Mouse (Mus musculus): ENCODE data around the gene 0610010F05Rik. TPM values are rescaled to one million over a fixed set of nuclear protein-coding genes. Genes with fewer than 3 reads are reported as not detected.

0610010F05Rik gene
- polyA plus RNA-seq (2012; fragmentation: generic; extraction: Trizol), result 1 to 10 TPM in 1 of 2 experiments, under 1 TPM in 1; 0.35 to 1.2 TPM

DNA sequence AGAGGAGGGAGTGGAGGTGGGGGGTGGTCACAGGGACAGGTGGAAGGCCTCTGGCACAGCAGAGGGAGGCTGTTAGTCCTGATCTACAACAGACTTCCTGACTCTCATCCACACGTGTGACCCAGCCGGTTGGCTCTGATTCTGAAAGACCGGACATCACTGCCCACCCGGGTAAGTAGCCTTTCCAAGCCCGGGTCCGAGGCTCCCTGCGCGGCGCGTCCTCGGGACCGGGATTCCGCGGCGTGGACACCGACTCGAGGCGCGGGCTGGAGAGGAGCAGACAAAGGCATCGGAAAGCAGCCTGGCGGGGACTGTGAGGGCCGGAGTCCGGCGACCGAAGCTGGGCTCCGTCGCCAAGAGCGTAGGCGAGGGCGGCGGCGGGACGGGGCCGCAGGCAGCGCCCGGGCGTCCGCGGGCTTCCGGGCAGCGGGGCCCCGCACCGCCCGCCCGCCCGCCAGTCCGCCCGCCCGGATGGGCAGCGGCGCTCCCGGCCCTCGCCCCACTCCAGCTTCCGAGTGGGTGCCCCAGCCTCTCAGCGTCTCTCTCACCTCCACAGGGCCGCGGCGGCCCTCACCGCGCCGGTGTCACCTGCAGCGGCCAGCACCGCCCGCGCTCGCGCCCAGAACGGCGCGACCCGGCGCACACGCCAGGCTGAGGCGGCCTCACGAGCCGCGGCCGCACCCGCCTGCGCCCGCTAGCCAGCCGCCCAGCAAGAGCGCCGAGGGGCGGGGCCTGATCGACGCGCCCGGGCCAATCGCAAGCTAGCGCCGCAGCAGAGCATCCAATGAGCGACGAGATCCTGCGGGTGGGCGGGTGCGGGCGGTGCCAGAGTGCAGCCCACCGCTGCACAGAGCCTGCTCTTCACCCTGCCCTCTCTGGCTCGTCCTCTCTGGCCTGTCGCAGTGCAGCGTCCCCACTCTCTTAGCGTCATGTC, at the start of gene 0610010F05Rik:
TSS of gene 0610010F05Rik (minus strand) at position 695 of the 934 bp plus-strand sequence.

DNA sequence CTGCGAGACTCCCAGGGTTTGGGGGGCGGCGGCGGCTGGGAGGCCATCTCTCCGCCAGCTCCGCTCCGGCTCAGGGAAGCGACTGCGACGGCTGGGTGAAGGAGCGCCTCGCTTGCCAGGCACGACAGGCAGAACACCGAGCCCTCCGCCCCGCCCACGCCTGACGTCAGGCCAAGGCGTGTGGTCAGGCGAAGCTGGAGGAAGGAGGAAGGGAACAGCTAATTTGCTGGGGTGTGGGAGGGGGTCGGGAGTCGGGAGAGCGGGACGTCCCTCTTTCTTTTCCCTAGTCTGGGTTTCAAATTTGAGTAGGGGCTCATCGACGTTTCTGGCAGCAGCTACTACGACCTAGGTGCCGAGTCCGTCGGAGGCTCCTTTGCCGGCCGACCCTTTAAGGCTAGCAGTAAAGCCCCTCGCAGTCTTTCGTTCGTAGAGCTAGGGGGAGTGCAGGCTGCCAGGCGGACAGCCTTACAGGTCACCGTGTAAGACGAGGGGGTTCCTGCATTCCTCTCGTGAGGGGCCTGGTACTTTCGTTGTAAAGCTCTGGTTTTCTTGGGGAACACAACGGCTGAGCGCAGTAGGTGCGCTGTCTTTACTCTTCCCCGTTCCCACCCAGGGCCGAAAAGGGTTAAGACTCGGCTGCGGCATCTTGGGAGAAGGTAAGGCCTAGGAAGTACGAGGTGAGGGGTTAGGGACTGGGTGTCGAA, 32.5 kb upstream of the 0610010F05Rik start, which contains the start of gene Pex13:
TSS of gene Pex13 (minus strand) at position 162 of the 704 bp plus-strand sequence.

DNA sequence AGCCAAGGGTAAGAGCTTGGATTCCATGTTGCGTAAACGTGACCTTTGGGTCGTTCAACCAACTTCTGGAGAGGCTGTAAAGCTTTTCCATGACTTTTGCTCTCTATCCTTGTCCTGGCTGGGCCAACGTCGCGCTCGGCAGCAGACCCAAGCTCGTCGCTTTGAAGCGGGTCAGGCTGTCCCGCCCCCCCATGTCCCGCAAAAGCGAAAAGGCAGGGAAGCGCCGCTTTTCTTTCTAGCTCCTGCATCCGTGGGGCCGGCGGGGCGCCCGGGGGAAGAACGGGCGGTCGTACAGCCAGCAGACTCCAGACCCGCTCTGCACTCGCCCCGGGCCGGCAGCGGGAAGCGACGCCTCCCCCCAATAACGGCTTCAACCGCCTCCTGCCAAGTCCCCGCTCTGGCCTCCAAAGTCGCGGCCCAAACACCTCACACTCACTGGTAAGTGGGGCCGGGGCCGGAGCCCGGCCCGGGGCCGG, 31.9 kb upstream of the 0610010F05Rik start, which contains the start of gene Pus10:
TSS of gene Pus10 (plus strand) at position 364 of the 476 bp plus-strand sequence.

DNA sequence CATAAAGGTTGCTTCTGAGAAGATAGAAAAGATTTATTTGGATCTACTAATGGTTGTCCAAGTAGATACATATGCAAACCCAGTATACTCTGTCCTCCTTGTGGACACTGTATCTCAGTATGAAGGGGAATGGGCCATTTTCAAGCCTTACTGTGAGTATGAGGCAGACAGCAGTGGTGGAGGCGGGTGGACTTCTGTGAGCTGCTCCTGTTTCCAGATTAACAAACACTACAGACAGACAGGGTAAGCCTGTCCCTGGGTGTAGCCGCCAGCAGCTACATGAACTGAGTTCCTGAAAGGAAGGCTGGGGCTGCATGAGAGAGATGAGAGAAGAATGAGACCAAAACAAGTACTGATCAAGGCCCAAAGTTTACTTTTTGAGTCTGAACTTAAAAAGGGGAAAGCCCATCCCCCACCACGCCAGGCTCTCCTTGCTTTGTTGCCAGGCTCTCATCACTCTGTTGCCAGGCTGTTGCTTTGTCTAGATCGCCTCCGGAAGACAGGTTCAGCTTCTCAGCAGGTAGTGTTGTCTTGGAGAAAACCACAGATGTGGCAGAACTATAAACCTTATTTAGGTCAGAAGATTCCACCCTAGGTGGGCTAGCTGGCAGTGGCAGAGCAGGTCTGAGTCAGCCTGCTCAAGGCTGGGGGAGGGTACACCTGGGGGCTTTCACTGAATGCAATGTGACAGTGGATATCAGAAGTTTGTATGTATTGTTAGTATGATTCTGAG, 112.8 kb downstream of the 0610010F05Rik start, which contains the start of gene 1700093K21Rik:
TSS of gene 1700093K21Rik (minus strand) at position 683 of the 733 bp plus-strand sequence.

Other genes with a start within 250 kb of the 0610010F05Rik start
- gene Ahsa2, start 135.6 kb downstream of the 0610010F05Rik start, polyA plus RNA-seq (2012; fragmentation: generic; extraction: Trizol), result 10 to 100 TPM in 1 of 2 experiments, 1 to 10 TPM in 1; 1.8 to 14.9 TPM
- under 1 TPM in 1 of 2 experiments, not detected in 1; 0.05 TPM for gene 1700093K21Rik, start 112.5 kb downstream of the 0610010F05Rik start, polyA plus RNA-seq (2012; fragmentation: generic; extraction: Trizol)
- 1 to 10 TPM in 1 of 2 experiments, under 1 TPM in 1; 0.41 to 3.4 TPM for gene Pus10, start 32.0 kb upstream of the 0610010F05Rik start, polyA plus RNA-seq (2012; fragmentation: generic; extraction: Trizol)
- 1 to 10 TPM in 1 of 2 experiments, under 1 TPM in 1; 0.55 to 8.7 TPM for gene Pex13, start 32.3 kb upstream of the 0610010F05Rik start, polyA plus RNA-seq (2012; fragmentation: generic; extraction: Trizol)
- under 1 TPM; 0.06 to 0.33 TPM for gene Rel, start 137.3 kb upstream of the 0610010F05Rik start, polyA plus RNA-seq (2012; fragmentation: generic; extraction: Trizol)

Data from C3H10T1/2 (cell line).